Mouse (Mus musculus) liver, embryonic 12.5 days (tissue): ENCODE measurements around the gene Cd164l2. TPM values are rescaled to one million over a fixed set of nuclear protein-coding genes. Genes with fewer than 3 reads are reported as not detected.

Experiments used
- ATAC-seq: fragments of 200-750 bp; cut with Nextera tagmentation; 2 replicates; pipeline ENCODE4 v1.8.0; 2017; ENCODE audit warnings: moderate number of reproducible peaks, mild to moderate bottlenecking, moderate library complexity
- H3K27ac ChIP-seq: fragments of 300-500 bp; sonication (generic); 2 replicates; pipeline ENCODE4 v1.5.1; 2016; ENCODE audit warnings: mild to moderate bottlenecking
- H3K27me3 ChIP-seq: fragments of 300-500 bp; sonication (generic); replicated peaks from 2 replicates; pipeline ENCODE4 v1.6.1; 2016; ENCODE audit warnings: mild to moderate bottlenecking, moderate library complexity
- H3K36me3 ChIP-seq: fragments of 300-500 bp; sonication (generic); 2 replicates; pipeline ENCODE4 v1.6.1; 2016; ENCODE audit warnings: mild to moderate bottlenecking, moderate library complexity
- H3K4me1 ChIP-seq: fragments of 300-500 bp; sonication (generic); 2 replicates; pipeline ENCODE4 v1.6.1; 2016
- H3K4me2 ChIP-seq: fragments of 300-500 bp; sonication (generic); 2 replicates; pipeline ENCODE4 v1.6.1; 2016; ENCODE audit warnings: mild to moderate bottlenecking, moderate library complexity
- H3K4me3 ChIP-seq: fragments of 300-500 bp; sonication (generic); 2 replicates; pipeline ENCODE4 v1.5.1; 2016; ENCODE audit warnings: mild to moderate bottlenecking, moderate library complexity
- H3K9ac ChIP-seq: fragments of 300-500 bp; sonication (generic); 2 replicates; pipeline ENCODE4 v1.6.1; 2016; ENCODE audit warnings: mild to moderate bottlenecking, moderate library complexity
- H3K9me3 ChIP-seq: fragments of 300-500 bp; sonication (generic); replicated peaks from 2 replicates; pipeline ENCODE4 v1.6.1; 2016; ENCODE audit warnings: mild to moderate bottlenecking, moderate library complexity
- WGBS: fragments of 180-500 bp; shearing (Covaris S2); methylation state at CpG from one replicate; pipeline ENCODE4 v1.1.7; 2016; ENCODE audit not compliant: insufficient replicate concordance; 5-methylcytosine and 5-hydroxymethylcytosine counted together
- microRNA-seq: library from miRNA; unstranded; fragments of <30 nt; microRNA quantifications from one replicate; pipeline ENCODE4, GENCODE M21; 2017
- polyA plus RNA-seq: library from polyadenylated mRNA; unstranded; fragments of >200 nt; fragmentation: Nextera tagmentation; extraction: Ambion mirVana; gene quantifications from 2 replicates; pipeline ENCODE4 v1.2.1, GENCODE M21; 2016

Cd164l2 gene
- polyA plus RNA-seq, 1 experiment from 2014 or later, result 0.12 TPM

- Histone ChIP-seq H3K27ac (peak within 1 kb of the TSS; percentile 31), H3K9ac (no peak within 1 kb of the TSS), H3K4me3 (no peak within 1 kb of the TSS), H3K4me2 (no peak within 1 kb of the TSS), H3K9me3 (no peaks in the 10 kb centered on the region), H3K27me3 (peaks cover 20% of the 10 kb centered on the region), H3K4me1 (peaks cover 19% of the 10 kb centered on the region), H3K36me3 (peaks cover 41% of the 10 kb centered on the region)
- ATAC-seq, result peak; percentile 30
- 26% methylated on average over 7 of the region's 7 CpGs for WGBS
These were observed 51.0 kb downstream of the Cd164l2 start, which contains the start of gene Sytl1 for GRCm38 (mm10) chr4:133262882-133263281. Gene Sytl1, minus strand, starts transcription at chr4:133263113.

GRCm38 (mm10) chr4:133263756-133264155 lies 51.8 kb downstream of the Cd164l2 start:
- peaks cover 50% of the 10 kb centered on the region for H3K36me3 ChIP-seq
- H3K4me3 ChIP-seq, result no peak overlapping the region
- WGBS, result 76% methylated on average over 5 of the region's 5 CpGs
- H3K9me3 ChIP-seq, result no peaks in the 10 kb centered on the region
- peaks cover 13% of the 10 kb centered on the region; the same call in 1 of the 2 replicates for H3K27me3 ChIP-seq
- H3K27ac ChIP-seq, result no peak overlapping the region
- H3K4me2 ChIP-seq, result no peak overlapping the region
- peaks cover 19% of the 10 kb centered on the region for H3K4me1 ChIP-seq
- no peak for ATAC-seq
- no peak overlapping the region for H3K9ac ChIP-seq

- Histone ChIP-seq H3K4me1 (peaks cover 19% of the 10 kb centered on the region), H3K27me3 (peaks cover 6% of the 10 kb centered on the region; the same call in 1 of the 2 replicates), H3K9me3 (no peaks in the 10 kb centered on the region), H3K4me2 (no peak overlapping the region), H3K4me3 (no peak overlapping the region), H3K36me3 (peaks cover 58% of the 10 kb centered on the region), H3K27ac (no peak overlapping the region), H3K9ac (no peak overlapping the region)
- WGBS, result 59% methylated on average over 2 of the region's 2 CpGs
- ATAC-seq, result no peak
These were observed 52.6 kb downstream of the Cd164l2 start for GRCm38 (mm10) chr4:133264559-133264958.

GRCm38 (mm10) chr4:133265297-133265696 lies 53.4 kb downstream of the Cd164l2 start:
- H3K36me3 ChIP-seq, result peaks cover 65% of the 10 kb centered on the region

GRCm38 (mm10) chr4:133265759-133266158 lies 53.8 kb downstream of the Cd164l2 start:
- H3K4me1 ChIP-seq, result peaks cover 19% of the 10 kb centered on the region
- H3K9me3 ChIP-seq, result no peaks in the 10 kb centered on the region
- ATAC-seq, result no peak
- H3K27ac ChIP-seq, result no peak overlapping the region
- H3K4me2 ChIP-seq, result no peak overlapping the region
- peaks cover 70% of the 10 kb centered on the region for H3K36me3 ChIP-seq
- no peak overlapping the region for H3K9ac ChIP-seq
- H3K27me3 ChIP-seq, result no peaks in the 10 kb centered on the region
- 88% methylated on average over 4 of the region's 4 CpGs for WGBS
- H3K4me3 ChIP-seq, result no peak overlapping the region

More at GRCm38 (mm10) chr4:133265297-133265696, 53.4 kb downstream of the Cd164l2 start:
- H3K9me3 ChIP-seq, result no peaks in the 10 kb centered on the region
- no peak for ATAC-seq
- no peaks in the 10 kb centered on the region for H3K27me3 ChIP-seq
- H3K27ac ChIP-seq, result no peak overlapping the region
- H3K9ac ChIP-seq, result no peak overlapping the region
- WGBS, result 88% methylated on average over 3 of the region's 3 CpGs
- H3K4me3 ChIP-seq, result no peak overlapping the region
- H3K4me1 ChIP-seq, result peaks cover 19% of the 10 kb centered on the region
- no peak overlapping the region for H3K4me2 ChIP-seq

GRCm38 (mm10) chr4:133266248-133266880 lies 54.4 kb downstream of the Cd164l2 start:
- ATAC-seq, result no peak
- Histone ChIP-seq H3K27me3 (no peaks in the 10 kb centered on the region), H3K4me1 (peaks cover 19% of the 10 kb centered on the region), H3K9ac (no peak overlapping the region), H3K36me3 (peaks cover 73% of the 10 kb centered on the region), H3K27ac (no peak overlapping the region), H3K4me3 (no peak overlapping the region), H3K9me3 (no peaks in the 10 kb centered on the region), H3K4me2 (no peak overlapping the region)
- 84% methylated on average over 12 of the region's 12 CpGs for WGBS

GRCm38 (mm10) chr4:133268931-133269330 lies 57.0 kb downstream of the Cd164l2 start:
- 86% methylated on average over 3 of the region's 3 CpGs for WGBS
- H3K4me1 ChIP-seq, result no peaks in the 10 kb centered on the region
- H3K4me3 ChIP-seq, result no peak overlapping the region
- H3K36me3 ChIP-seq, result peaks cover 79% of the 10 kb centered on the region
- no peak overlapping the region for H3K27ac ChIP-seq
- H3K9ac ChIP-seq, result no peak overlapping the region
- no peak for ATAC-seq
- H3K4me2 ChIP-seq, result no peak overlapping the region
- H3K9me3 ChIP-seq, result no peaks in the 10 kb centered on the region
- no peaks in the 10 kb centered on the region for H3K27me3 ChIP-seq

- Histone ChIP-seq H3K9ac (no peak overlapping the region), H3K4me2 (no peak overlapping the region), H3K4me1 (no peaks in the 10 kb centered on the region), H3K4me3 (no peak overlapping the region), H3K27ac (no peak overlapping the region), H3K9me3 (no peaks in the 10 kb centered on the region), H3K36me3 (peaks cover 81% of the 10 kb centered on the region), H3K27me3 (no peaks in the 10 kb centered on the region)
- WGBS, result 84% methylated on average over 3 of the region's 3 CpGs
- ATAC-seq, result no peak
These were observed 57.7 kb downstream of the Cd164l2 start for GRCm38 (mm10) chr4:133269596-133269995.

- no peaks in the 10 kb centered on the region for H3K27me3 ChIP-seq
- peaks cover 74% of the 10 kb centered on the region for H3K36me3 ChIP-seq
- H3K27ac ChIP-seq, result no peak overlapping the region
- no peak overlapping the region for H3K9ac ChIP-seq
- no peak overlapping the region for H3K4me3 ChIP-seq
- H3K4me2 ChIP-seq, result no peak overlapping the region
- no peaks in the 10 kb centered on the region for H3K9me3 ChIP-seq
- WGBS, result 90% methylated on average over 9 of the region's 9 CpGs
- H3K4me1 ChIP-seq, result peaks cover 10% of the 10 kb centered on the region
- ATAC-seq, result no peak
These were observed 59.0 kb downstream of the Cd164l2 start for GRCm38 (mm10) chr4:133270929-133271328.

Small RNA genes within 50 kb of the gene (microRNA-seq; reads per million reads assigned to microRNA genes)
- gene Mir7017, result not detected

Other genes starting within 250 kb of the Cd164l2 start
- 0.60 and 0.73 TPM in 2 replicates for gene Fgr, start 238.0 kb upstream of the Cd164l2 start, polyA plus RNA-seq
- 2.9 and 3.2 TPM in 2 replicates for gene Ahdc1, start 200.9 kb upstream of the Cd164l2 start, polyA plus RNA-seq
- gene Wasf2, start 81.6 kb upstream of the Cd164l2 start, polyA plus RNA-seq, result 35.9 and 42.2 TPM in 2 replicates
- not detected in 2 replicates for gene Gpr3, start 405 bp downstream of the Cd164l2 start, polyA plus RNA-seq
- gene Map3k6, start 28.7 kb downstream of the Cd164l2 start, polyA plus RNA-seq, result 2.8 and 3.6 TPM in 2 replicates
- 0.37 and 0.46 TPM in 2 replicates for gene Sytl1, start 51.0 kb downstream of the Cd164l2 start, polyA plus RNA-seq
- gene Tmem222, start 65.7 kb downstream of the Cd164l2 start, polyA plus RNA-seq, result 47.6 and 48.4 TPM in 2 replicates
- gene Wdtc1, start 141.3 kb downstream of the Cd164l2 start, polyA plus RNA-seq, result 10.0 and 11.2 TPM in 2 replicates
- gene Slc9a1, start 157.6 kb downstream of the Cd164l2 start, polyA plus RNA-seq, result 4.2 and 4.9 TPM in 2 replicates